Mouse (Mus musculus) liver, embryonic 15.5 days (tissue): ENCODE measurements around the gene Psmb5. TPM values are rescaled to one million over a fixed set of nuclear protein-coding genes. Genes with fewer than 3 reads are reported as not detected.

Experiments used
- ATAC-seq: fragments of 200-750 bp; cut with Nextera tagmentation; 2 replicates; pipeline ENCODE4 v1.8.0; 2017; ENCODE audit warnings: moderate number of reproducible peaks, mild to moderate bottlenecking, moderate library complexity; ENCODE audit not compliant: insufficient read depth
- H3K27ac ChIP-seq: fragments of 300-500 bp; sonication (generic); replicated peaks from 2 replicates; pipeline ENCODE4 v1.5.1; 2015; ENCODE audit warnings: mild to moderate bottlenecking, inconsistent platforms
- H3K27me3 ChIP-seq: fragments of 300-500 bp; sonication (generic); 2 replicates; pipeline ENCODE4 v1.6.1; 2015; ENCODE audit warnings: mild to moderate bottlenecking, inconsistent platforms
- H3K36me3 ChIP-seq: fragments of 300-500 bp; sonication (generic); replicated peaks from 2 replicates; pipeline ENCODE4 v1.6.1; 2015; ENCODE audit warnings: moderate library complexity, mild to moderate bottlenecking, inconsistent platforms
- H3K4me1 ChIP-seq: fragments of 300-500 bp; sonication (generic); replicated peaks from 2 replicates; pipeline ENCODE4 v1.6.1; 2015; ENCODE audit warnings: inconsistent platforms
- H3K4me2 ChIP-seq: fragments of 300-500 bp; sonication (generic); 2 replicates; pipeline ENCODE4 v1.6.1; 2015; ENCODE audit warnings: moderate library complexity, mild to moderate bottlenecking, inconsistent platforms
- H3K4me3 ChIP-seq: fragments of 300-500 bp; sonication (generic); replicated peaks from 2 replicates; pipeline ENCODE4 v1.5.1; 2015; ENCODE audit warnings: mild to moderate bottlenecking, inconsistent platforms
- H3K9ac ChIP-seq: fragments of 300-500 bp; sonication (generic); 2 replicates; pipeline ENCODE4 v1.6.1; 2015; ENCODE audit warnings: moderate library complexity, mild to moderate bottlenecking, inconsistent platforms
- H3K9me3 ChIP-seq: fragments of 300-500 bp; sonication (generic); replicated peaks from 2 replicates; pipeline ENCODE4 v1.6.1; 2016; ENCODE audit warnings: inconsistent platforms
- WGBS: fragments of 180-500 bp; shearing (Covaris S2); methylation state at CpG from one replicate; pipeline ENCODE4 v1.1.7; 2015; ENCODE audit warnings: mixed read lengths; ENCODE audit not compliant: insufficient replicate concordance; 5-methylcytosine and 5-hydroxymethylcytosine counted together
- microRNA counts: library from miRNA; unstranded; fragments of <30 nt; microRNA quantifications from one replicate; lab custom pipeline; 2016
- microRNA-seq: library from miRNA; unstranded; fragments of <30 nt; microRNA quantifications from one replicate; pipeline ENCODE4, GENCODE M21; 2016
- polyA plus RNA-seq: library from polyadenylated mRNA; unstranded; fragments of >200 nt; fragmentation: Nextera tagmentation; extraction: Ambion mirVana; gene quantifications from 2 replicates; pipeline ENCODE4 v1.2.1, GENCODE M21; 2015

The Psmb5 gene
- polyA plus RNA-seq, 1 experiment from 2014 or later, result 204 TPM

- H3K36me3 ChIP-seq, result peaks cover 9% of the 10 kb centered on the region
- peak; percentile 29; the same call in 1 of the 2 replicates for ATAC-seq
- H3K9me3 ChIP-seq, result no peaks in the 10 kb centered on the region
- H3K27ac ChIP-seq, result no peak overlapping the region; the same call in 1 of the 2 replicates
- peaks cover 79% of the 10 kb centered on the region for H3K27me3 ChIP-seq
- H3K4me2 ChIP-seq, result peak overlapping the region; percentile 49
- H3K4me1 ChIP-seq, result peaks cover 67% of the 10 kb centered on the region
- peak overlapping the region; percentile 9; the same call in 1 of the 2 replicates for H3K4me3 ChIP-seq
- 33% methylated on average over 14 of the region's 14 CpGs for WGBS
- H3K9ac ChIP-seq, result no peak overlapping the region; the same call in 1 of the 2 replicates
Measured at GRCm38 (mm10) chr14:54572790-54573736, 44.8 kb downstream of the Psmb5 start.

GRCm38 (mm10) chr14:54572122-54572521 lies 45.7 kb downstream of the Psmb5 start:
- WGBS, result 70% methylated on average over 4 of the region's 4 CpGs
- no peak overlapping the region for H3K4me2 ChIP-seq
- peaks cover 13% of the 10 kb centered on the region for H3K36me3 ChIP-seq
- H3K27me3 ChIP-seq, result peaks cover 70% of the 10 kb centered on the region
- no peak overlapping the region for H3K27ac ChIP-seq
- H3K9ac ChIP-seq, result no peak overlapping the region
- no peaks in the 10 kb centered on the region for H3K9me3 ChIP-seq
- H3K4me3 ChIP-seq, result no peak overlapping the region
- ATAC-seq, result no peak
- H3K4me1 ChIP-seq, result peaks cover 57% of the 10 kb centered on the region

DNA sequence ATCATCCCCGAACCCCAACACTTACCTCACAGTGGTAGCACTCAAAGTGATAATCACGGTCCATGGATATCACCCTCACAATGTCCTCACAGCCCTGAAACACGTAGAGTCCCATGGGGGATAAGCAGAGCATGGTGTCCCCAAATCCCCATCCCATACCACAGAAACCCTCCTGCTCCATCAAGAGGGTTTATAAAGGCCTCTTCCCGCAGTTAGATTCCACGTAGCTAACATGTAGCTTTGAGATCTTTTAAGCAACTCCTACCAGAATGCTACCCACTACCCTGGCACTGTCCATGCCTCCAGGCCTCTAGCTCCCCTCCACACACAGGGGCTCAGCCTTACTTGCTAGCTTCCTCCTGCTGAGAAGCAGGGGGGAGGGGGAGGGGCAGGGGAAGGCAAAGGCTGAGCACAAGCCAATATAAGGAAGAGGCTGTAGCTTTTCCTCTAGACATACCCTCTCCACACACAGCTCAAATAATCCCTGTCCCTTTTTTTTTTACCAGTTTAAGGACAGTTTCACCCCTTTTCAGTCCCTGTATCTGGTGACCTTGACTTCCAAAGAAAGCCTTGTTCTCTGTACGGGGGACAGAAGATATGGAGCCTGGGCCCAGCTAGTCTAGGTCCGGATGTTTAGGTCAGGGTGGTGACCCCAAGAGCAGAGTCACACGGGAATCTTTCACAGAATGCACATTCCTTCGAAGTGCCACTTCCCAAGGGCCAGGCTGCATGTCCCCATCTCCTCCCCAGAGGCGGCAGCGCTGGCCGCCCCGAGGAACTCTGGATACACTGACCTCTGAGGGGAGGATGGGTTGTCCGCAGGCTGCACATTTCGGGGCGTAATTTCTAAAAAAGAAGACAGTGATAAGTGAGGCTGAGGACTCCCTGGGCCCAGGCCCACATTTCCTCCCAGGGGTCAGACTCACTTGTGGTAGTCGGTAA lies 48.1 kb downstream of the Psmb5 start:
- Histone ChIP-seq H3K4me1 (peaks cover 38% of the 10 kb centered on the region), H3K4me2 (no peak overlapping the region), H3K36me3 (peaks cover 13% of the 10 kb centered on the region), H3K9ac (no peak overlapping the region), H3K4me3 (no peak overlapping the region), H3K27me3 (peaks cover 46% of the 10 kb centered on the region), H3K27ac (no peak overlapping the region), H3K9me3 (no peaks in the 10 kb centered on the region)
- no peak for ATAC-seq
- 68% methylated on average over 17 of the region's 17 CpGs for WGBS

DNA sequence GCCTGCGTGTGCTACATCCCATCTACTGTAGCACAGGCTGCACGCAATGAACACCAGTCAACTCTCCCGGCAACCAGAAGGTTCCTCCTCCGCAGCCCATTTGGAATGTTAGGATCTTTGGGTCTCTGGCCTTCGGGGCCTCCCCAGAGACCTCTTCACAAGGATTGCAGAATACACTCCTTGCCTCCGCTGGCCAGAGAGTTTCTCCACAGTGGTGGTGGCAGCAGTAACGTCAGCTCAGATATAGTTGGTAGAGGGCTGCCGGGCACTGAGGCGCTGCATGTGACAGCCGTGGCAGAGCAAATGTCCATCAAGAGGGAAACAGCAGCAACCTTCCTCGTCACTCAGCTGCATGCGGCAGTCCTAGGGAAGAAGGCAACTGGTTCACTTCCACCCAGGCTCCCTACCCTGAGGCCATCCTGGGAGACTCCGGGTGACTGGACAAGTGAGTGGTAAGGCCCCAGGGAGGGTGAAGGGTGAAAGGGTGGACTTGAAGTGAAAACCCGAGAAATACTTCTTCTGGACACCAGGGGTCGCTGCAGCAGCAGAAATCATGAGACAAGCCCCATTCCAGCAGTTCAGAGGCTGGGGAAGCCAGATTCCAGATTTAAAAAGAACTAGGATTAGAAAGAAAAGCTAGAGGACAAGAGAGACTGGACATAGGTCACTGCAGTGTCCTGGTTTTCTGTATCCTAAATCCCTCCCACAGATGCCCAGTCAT lies 49.0 kb downstream of the Psmb5 start:
- Histone ChIP-seq H3K27me3 (peaks cover 37% of the 10 kb centered on the region), H3K9ac (no peak overlapping the region), H3K4me2 (no peak overlapping the region), H3K9me3 (no peaks in the 10 kb centered on the region), H3K4me1 (peaks cover 29% of the 10 kb centered on the region), H3K36me3 (peaks cover 13% of the 10 kb centered on the region), H3K27ac (no peak overlapping the region), H3K4me3 (no peak overlapping the region)
- 0 out of 2 replicates have a peak, but pooled peaks have one; percentile 14 for ATAC-seq
- WGBS, result 59% methylated on average over 15 of the region's 15 CpGs

MicroRNAs within 50 kb of the gene (microRNA counts, 519-probe panel; counts per million panel counts)
- microRNA mmu-miR-686 (lab: Ali Mortazavi, UCI), result not detected

Small RNA genes lying within 50 kb of the gene (microRNA-seq; reads per million reads assigned to microRNA genes)
- gene Mir686 (not detected), gene Mir6948 (not detected)

Other genes with a start within 250 kb of the Psmb5 start
- 9.9 and 10.5 TPM in 2 replicates for gene Slc7a7, start 200.2 kb downstream of the Psmb5 start, polyA plus RNA-seq
- gene Mrpl52, start 191.1 kb downstream of the Psmb5 start, polyA plus RNA-seq, result 128 and 168 TPM in 2 replicates
- 22.6 and 24.7 TPM in 2 replicates for gene Mmp14, start 186.4 kb downstream of the Psmb5 start, polyA plus RNA-seq
- 21.2 and 23.0 TPM in 2 replicates for gene Lrp10, start 153.9 kb downstream of the Psmb5 start, polyA plus RNA-seq
- 0.20 and 0.23 TPM in 2 replicates for gene Rem2, start 141.9 kb downstream of the Psmb5 start, polyA plus RNA-seq
- gene Prmt5, start 100.5 kb downstream of the Psmb5 start, polyA plus RNA-seq, result 25.1 and 26.3 TPM in 2 replicates
- gene Haus4, start 63.4 kb downstream of the Psmb5 start, polyA plus RNA-seq, result 33.7 and 34.1 TPM in 2 replicates
- 5.6 TPM in 2 replicates for gene Ajuba, start 40.5 kb downstream of the Psmb5 start, polyA plus RNA-seq
- gene 4931414P19Rik, start 12.0 kb downstream of the Psmb5 start, polyA plus RNA-seq, result 1.9 and 2.9 TPM in 2 replicates
- gene Psmb11, start 3.4 kb upstream of the Psmb5 start, polyA plus RNA-seq, result not detected in 2 replicates
- gene Gm17606, start 22.9 kb upstream of the Psmb5 start, polyA plus RNA-seq, result not detected in 2 replicates
- 0.16 and 0.35 TPM in 2 replicates for gene Cdh24, start 23.3 kb upstream of the Psmb5 start, polyA plus RNA-seq
- 39.3 and 39.5 TPM in 2 replicates for gene 1700123O20Rik, start 68.2 kb upstream of the Psmb5 start, polyA plus RNA-seq
- gene Acin1, start 68.9 kb upstream of the Psmb5 start, polyA plus RNA-seq, result 47.3 and 48.7 TPM in 2 replicates
- gene Gm29776, start 80.8 kb upstream of the Psmb5 start, polyA plus RNA-seq, result 0.05 TPM in 1 of 2 replicates, not detected in the other
- 10.6 and 12.6 TPM in 2 replicates for gene Cebpe, start 94.2 kb upstream of the Psmb5 start, polyA plus RNA-seq
- 3.0 and 3.5 TPM in 2 replicates for gene Slc7a8, start 163.9 kb upstream of the Psmb5 start, polyA plus RNA-seq
- not detected in 2 replicates for gene Rnf212b, start 196.1 kb upstream of the Psmb5 start, polyA plus RNA-seq